Mouse (Mus musculus) limb, embryonic 13.5 days (tissue): ENCODE results near the gene Sac3d1. TPM values are rescaled to one million over a fixed set of nuclear protein-coding genes. Genes with fewer than 3 reads are reported as not detected.

ENCODE experiments used
- ATAC-seq: fragments of 200-750 bp; cut with Nextera tagmentation; 2 replicates; pipeline ENCODE4 v1.8.0; 2017; ENCODE audit warnings: low read depth, moderate number of reproducible peaks, moderate TSS enrichment; ENCODE audit not compliant: low FRiP score
- H3K27ac ChIP-seq: fragments of 300-500 bp; sonication (generic); 2 replicates; pipeline ENCODE4 v1.5.1; 2015; ENCODE audit warnings: inconsistent platforms, mild to moderate bottlenecking, moderate library complexity
- H3K27me3 ChIP-seq: fragments of 300-500 bp; sonication (generic); 2 replicates; pipeline ENCODE4 v1.6.1; 2015; ENCODE audit warnings: mild to moderate bottlenecking, inconsistent platforms
- H3K36me3 ChIP-seq: fragments of 300-500 bp; sonication (generic); 2 replicates; pipeline ENCODE4 v1.6.1; 2015; ENCODE audit warnings: inconsistent platforms, mild to moderate bottlenecking, moderate library complexity
- H3K4me1 ChIP-seq: fragments of 300-500 bp; sonication (generic); 2 replicates; pipeline ENCODE4 v1.6.1; 2015; ENCODE audit warnings: inconsistent platforms
- H3K4me2 ChIP-seq: fragments of 300-500 bp; sonication (generic); replicated peaks from 2 replicates; pipeline ENCODE4 v1.6.1; 2015; ENCODE audit warnings: inconsistent platforms, mild to moderate bottlenecking, moderate library complexity
- H3K4me3 ChIP-seq: fragments of 300-500 bp; sonication (generic); 2 replicates; pipeline ENCODE4 v1.5.1; 2015; ENCODE audit warnings: moderate library complexity, mild to moderate bottlenecking, inconsistent platforms
- H3K9ac ChIP-seq: fragments of 300-500 bp; sonication (generic); 2 replicates; pipeline ENCODE4 v1.6.1; 2015; ENCODE audit warnings: mild to moderate bottlenecking, inconsistent platforms
- H3K9me3 ChIP-seq: fragments of 300-500 bp; sonication (generic); 2 replicates; pipeline ENCODE4 v1.6.1; 2016; ENCODE audit warnings: inconsistent platforms
- WGBS: fragments of 180-500 bp; shearing (Covaris S2); methylation state at CpG from one replicate; pipeline ENCODE4 v1.1.7; 2015; 5-methylcytosine and 5-hydroxymethylcytosine counted together
- polyA plus RNA-seq: library from polyadenylated mRNA; unstranded; fragments of >200 nt; fragmentation: Nextera tagmentation; extraction: Ambion mirVana; gene quantifications from 2 replicates; pipeline ENCODE4 v1.2.1, GENCODE M21; 2015

Gene Sac3d1
- polyA plus RNA-seq, 1 experiment from 2014 or later: 44.0 TPM

- WGBS: 91% methylated on average over 15 of the region's 15 CpGs
- H3K36me3 ChIP-seq: peaks cover 43% of the 10 kb centered on the region
- no peak overlapping the region for H3K27ac ChIP-seq
- H3K27me3 ChIP-seq: no peaks in the 10 kb centered on the region
- peaks cover 23% of the 10 kb centered on the region for H3K4me1 ChIP-seq
- peak overlapping the region; percentile 91; the same call in 1 of the 2 replicates for H3K9ac ChIP-seq
- peak overlapping the region; percentile 90; the same call in 1 of the 2 replicates for H3K4me3 ChIP-seq
- ATAC-seq: no peak
- H3K9me3 ChIP-seq: no peaks in the 10 kb centered on the region
- H3K4me2 ChIP-seq: peak overlapping the region; percentile 90
Observed at GRCm38 (mm10) chr19:6116113-6116850, 2.2 kb downstream of the Sac3d1 start.

GRCm38 (mm10) chr19:6113116-6113515 is 5.3 kb downstream of the Sac3d1 start:
- peaks cover 38% of the 10 kb centered on the region for H3K36me3 ChIP-seq
- no peaks in the 10 kb centered on the region for H3K27me3 ChIP-seq
- H3K4me2 ChIP-seq: no peak overlapping the region
- no peaks in the 10 kb centered on the region for H3K9me3 ChIP-seq
- no peak for ATAC-seq
- WGBS: 63% methylated on average over 6 of the region's 6 CpGs
- H3K4me1 ChIP-seq: peaks cover 14% of the 10 kb centered on the region
- no peak overlapping the region for H3K4me3 ChIP-seq
- H3K9ac ChIP-seq: no peak overlapping the region
- no peak overlapping the region for H3K27ac ChIP-seq

- no peak within 1 kb of the TSS for H3K27ac ChIP-seq
- no peaks in the 10 kb centered on the region for H3K9me3 ChIP-seq
- no peaks in the 10 kb centered on the region for H3K4me1 ChIP-seq
- 77% methylated on average over 7 of the region's 7 CpGs for WGBS
- H3K4me3 ChIP-seq: no peak within 1 kb of the TSS
- no peak within 1 kb of the TSS for H3K4me2 ChIP-seq
- no peaks in the 10 kb centered on the region for H3K36me3 ChIP-seq
- no peaks in the 10 kb centered on the region for H3K27me3 ChIP-seq
- ATAC-seq: no peak
- H3K9ac ChIP-seq: no peak within 1 kb of the TSS
Observed at GRCm38 (mm10) chr19:6105586-6105985, 12.9 kb downstream of the Sac3d1 start, which contains the start of gene Naaladl1. Gene Naaladl1, plus strand, starts transcription at chr19:6105782.

- H3K36me3 ChIP-seq: peaks cover 5% of the 10 kb centered on the region; the same call in 1 of the 2 replicates
- 81% methylated on average over 4 of the region's 4 CpGs for WGBS
- H3K4me2 ChIP-seq: no peak overlapping the region
- H3K9ac ChIP-seq: no peak overlapping the region
- no peak overlapping the region for H3K27ac ChIP-seq
- no peaks in the 10 kb centered on the region for H3K9me3 ChIP-seq
- H3K4me3 ChIP-seq: no peak overlapping the region
- no peaks in the 10 kb centered on the region for H3K27me3 ChIP-seq
- ATAC-seq: no peak
- no peaks in the 10 kb centered on the region for H3K4me1 ChIP-seq
Observed at GRCm38 (mm10) chr19:6104476-6104875, 14.0 kb downstream of the Sac3d1 start.

GRCm38 (mm10) chr19:6102169-6102853 is 16.1 kb downstream of the Sac3d1 start:
- no peak for ATAC-seq

GRCm38 (mm10) chr19:6101186-6101585 is 17.3 kb downstream of the Sac3d1 start:
- Histone ChIP-seq H3K4me2 (no peak overlapping the region), H3K36me3 (peaks cover 13% of the 10 kb centered on the region), H3K27ac (no peak overlapping the region), H3K27me3 (no peaks in the 10 kb centered on the region), H3K9ac (no peak overlapping the region), H3K4me3 (no peak overlapping the region), H3K4me1 (no peaks in the 10 kb centered on the region), H3K9me3 (no peaks in the 10 kb centered on the region)
- 35% methylated on average over 6 of the region's 6 CpGs for WGBS
- no peak for ATAC-seq

More at GRCm38 (mm10) chr19:6102169-6102853, 16.1 kb downstream of the Sac3d1 start:
- no peaks in the 10 kb centered on the region for H3K27me3 ChIP-seq
- H3K4me1 ChIP-seq: no peaks in the 10 kb centered on the region
- no peak overlapping the region for H3K4me2 ChIP-seq
- H3K27ac ChIP-seq: no peak overlapping the region
- 80% methylated on average over 6 of the region's 6 CpGs for WGBS
- peaks cover 13% of the 10 kb centered on the region for H3K36me3 ChIP-seq
- H3K9ac ChIP-seq: no peak overlapping the region
- no peak overlapping the region for H3K4me3 ChIP-seq
- H3K9me3 ChIP-seq: no peaks in the 10 kb centered on the region

- H3K36me3 ChIP-seq: peaks cover 39% of the 10 kb centered on the region
- WGBS: 90% methylated on average over 3 of the region's 3 CpGs
Observed at GRCm38 (mm10) chr19:6097847-6098246, 20.6 kb downstream of the Sac3d1 start.

GRCm38 (mm10) chr19:6094119-6094518 is 24.3 kb downstream of the Sac3d1 start, which contains the start of gene AC131692.1:
Gene AC131692.1, plus strand, starts transcription at chr19:6094419.
- no peak for ATAC-seq
- Histone ChIP-seq H3K36me3 (peaks cover 71% of the 10 kb centered on the region), H3K4me2 (no peak within 1 kb of the TSS), H3K4me1 (no peaks in the 10 kb centered on the region), H3K9me3 (no peaks in the 10 kb centered on the region), H3K4me3 (no peak within 1 kb of the TSS), H3K9ac (0 out of 2 replicates have a peak within 1 kb of the TSS, but pooled peaks have one; percentile 25), H3K27ac (no peak within 1 kb of the TSS), H3K27me3 (no peaks in the 10 kb centered on the region)
- WGBS: 88% methylated on average over 7 of the region's 7 CpGs

More at GRCm38 (mm10) chr19:6097847-6098246, 20.6 kb downstream of the Sac3d1 start:
- no peak overlapping the region for H3K4me3 ChIP-seq
- no peak for ATAC-seq
- no peaks in the 10 kb centered on the region for H3K9me3 ChIP-seq
- H3K27me3 ChIP-seq: no peaks in the 10 kb centered on the region
- H3K4me1 ChIP-seq: no peaks in the 10 kb centered on the region
- H3K4me2 ChIP-seq: no peak overlapping the region
- H3K9ac ChIP-seq: no peak overlapping the region
- H3K27ac ChIP-seq: no peak overlapping the region

GRCm38 (mm10) chr19:6088841-6089240 is 29.6 kb downstream of the Sac3d1 start:
- no peak for ATAC-seq
- H3K9ac ChIP-seq: no peak overlapping the region
- peaks cover 68% of the 10 kb centered on the region for H3K36me3 ChIP-seq
- peaks cover 17% of the 10 kb centered on the region for H3K4me1 ChIP-seq
- no peaks in the 10 kb centered on the region for H3K27me3 ChIP-seq
- H3K4me2 ChIP-seq: no peak overlapping the region
- 95% methylated on average over 13 of the region's 13 CpGs for WGBS
- no peaks in the 10 kb centered on the region for H3K9me3 ChIP-seq
- H3K27ac ChIP-seq: no peak overlapping the region
- no peak overlapping the region for H3K4me3 ChIP-seq

- no peaks in the 10 kb centered on the region for H3K9me3 ChIP-seq
- H3K4me2 ChIP-seq: peak overlapping the region; percentile 86
- peak overlapping the region; percentile 74 for H3K4me3 ChIP-seq
- peak; percentile 62 for ATAC-seq
- no peak overlapping the region; the same call in 1 of the 2 replicates for H3K27ac ChIP-seq
- WGBS: under 1% methylated on average over 17 of the region's 17 CpGs
- H3K9ac ChIP-seq: peak overlapping the region; percentile 68
- peaks cover 24% of the 10 kb centered on the region for H3K4me1 ChIP-seq
- H3K36me3 ChIP-seq: peaks cover 65% of the 10 kb centered on the region
- no peaks in the 10 kb centered on the region for H3K27me3 ChIP-seq
Observed at GRCm38 (mm10) chr19:6085417-6085879, 33.0 kb downstream of the Sac3d1 start.

GRCm38 (mm10) chr19:6084478-6085248 is 33.8 kb downstream of the Sac3d1 start, which contains the start of the genes Zfpl1 and Cdca5:
Gene Zfpl1, minus strand, starts transcription at chr19:6084956.
Gene Cdca5, plus strand, starts transcription at chr19:6084983.
- ATAC-seq: peak; percentile 91
- Histone ChIP-seq H3K27ac (peak within 1 kb of the TSS; percentile 65; the same call in 1 of the 2 replicates), H3K27me3 (no peaks in the 10 kb centered on the region), H3K9me3 (no peaks in the 10 kb centered on the region), H3K4me1 (peaks cover 24% of the 10 kb centered on the region), H3K36me3 (peaks cover 63% of the 10 kb centered on the region), H3K4me2 (peak within 1 kb of the TSS; percentile 89), H3K4me3 (peak within 1 kb of the TSS; percentile 74), H3K9ac (peak within 1 kb of the TSS; percentile 78)
- WGBS: under 1% methylated on average over 58 of the region's 58 CpGs
